Mouse (Mus musculus) lung, postnatal 0 days (tissue): ENCODE results near the gene Cpm. TPM values are rescaled to one million over a fixed set of nuclear protein-coding genes. Genes with fewer than 3 reads are reported as not detected.

Source experiments
- ATAC-seq: fragments of 200-750 bp; cut with Nextera tagmentation; 2 replicates; pipeline ENCODE4 v1.8.0; 2017; ENCODE audit warnings: moderate library complexity
- DNase-seq: peaks from one replicate; pipeline ENCODE4 v3.0.0-alpha.2; 2016; ENCODE audit warnings: low spot score
- H3K27ac ChIP-seq: fragments of 300-500 bp; sonication (generic); 2 replicates; pipeline ENCODE4 v1.5.1; 2014; ENCODE audit warnings: antibody characterized with exemption, mild to moderate bottlenecking, low read length, mixed read lengths
- H3K27me3 ChIP-seq: fragments of 300-500 bp; sonication (generic); replicated peaks from 2 replicates; pipeline ENCODE4 v1.6.1; 2014; ENCODE audit warnings: low read length, mixed read lengths; ENCODE audit not compliant: insufficient read depth
- H3K36me3 ChIP-seq: fragments of 300-500 bp; sonication (generic); 2 replicates; pipeline ENCODE4 v1.6.1; 2014; ENCODE audit warnings: low read length, mixed read lengths; ENCODE audit not compliant: insufficient read depth
- H3K4me1 ChIP-seq: fragments of 300-500 bp; sonication (generic); 2 replicates; pipeline ENCODE4 v1.6.1; 2014; ENCODE audit warnings: antibody characterized with exemption, low read depth, low read length, mixed read lengths; ENCODE audit not compliant: insufficient read depth
- H3K4me2 ChIP-seq: fragments of 300-500 bp; sonication (generic); replicated peaks from 2 replicates; pipeline ENCODE4 v1.6.1; 2014; ENCODE audit warnings: low read depth, mild to moderate bottlenecking, low read length, moderate library complexity, mixed read lengths
- H3K4me3 ChIP-seq: fragments of 300-500 bp; sonication (generic); 2 replicates; pipeline ENCODE4 v1.5.1; 2014; ENCODE audit warnings: low read depth, low read length
- H3K9ac ChIP-seq: fragments of 300-500 bp; sonication (generic); replicated peaks from 2 replicates; pipeline ENCODE4 v1.6.1; 2014; ENCODE audit warnings: low read depth, mild to moderate bottlenecking
- H3K9me3 ChIP-seq: fragments of 300-500 bp; sonication (generic); 2 replicates; pipeline ENCODE4 v1.6.1; 2016; ENCODE audit warnings: low read length, mixed read lengths
- CTCF ChIP-seq: IDR thresholded peaks from 2 replicates; pipeline ENCODE4 v1.5.1; 2016; ENCODE audit warnings: antibody characterized with exemption, mild to moderate bottlenecking
- EP300 ChIP-seq: IDR thresholded peaks from 2 replicates; pipeline ENCODE4 v1.6.1; 2016; ENCODE audit warnings: antibody characterized with exemption, mild to moderate bottlenecking, control low read depth
- WGBS: fragments of 180-500 bp; shearing (Covaris S2); extraction: QIAGEN DNeasy Blood & Tissue Kit; methylation state at CpG from one replicate; pipeline ENCODE4 v1.1.7; 2014; 5-methylcytosine and 5-hydroxymethylcytosine counted together
- polyA plus RNA-seq: library from polyadenylated mRNA; unstranded; fragments of >200 nt; fragmentation: Nextera tagmentation; extraction: Ambion mirVana; gene quantifications from 2 replicates; pipeline ENCODE4 v1.2.1, GENCODE M21; 2015

Cpm gene
- polyA plus RNA-seq, 1 experiment from 2014 or later: 250 TPM

DNA sequence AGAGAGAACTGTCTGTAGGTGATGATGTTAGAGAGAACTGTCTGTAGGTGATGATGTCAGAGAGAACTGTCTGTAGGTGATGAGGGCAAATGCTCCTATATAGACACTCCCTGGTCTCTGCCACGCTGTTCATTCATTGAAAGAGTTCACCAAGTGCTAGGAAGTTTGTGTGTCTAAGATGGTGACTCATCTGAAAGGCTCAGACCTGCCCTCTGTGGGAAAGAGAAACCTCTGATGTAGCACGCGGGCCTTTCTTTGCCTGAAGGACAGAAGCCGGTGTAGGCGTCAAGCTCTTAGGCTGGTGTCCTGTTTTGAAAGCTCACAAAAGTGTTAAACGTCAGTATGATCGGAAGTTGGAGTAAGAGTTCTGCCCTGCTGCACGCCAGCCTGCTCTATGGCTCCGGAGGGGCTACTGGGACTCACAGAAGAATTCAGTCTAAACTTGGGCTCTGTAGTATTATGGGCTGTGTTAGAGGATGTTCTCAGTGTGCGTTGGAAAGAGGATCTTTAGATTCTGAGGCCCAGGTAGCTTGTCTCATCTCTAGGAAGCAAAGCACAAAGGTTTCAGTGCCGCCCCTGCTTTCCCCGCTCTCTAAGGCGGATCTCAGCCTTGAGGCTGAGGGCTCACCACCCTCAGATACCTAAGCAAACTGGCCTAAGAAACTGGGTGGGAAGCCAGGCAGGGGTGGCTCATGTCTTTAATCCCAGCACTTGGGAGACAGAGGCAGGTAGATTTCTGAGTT, 48.4 kb downstream of the Cpm start:
- Histone ChIP-seq H3K4me3 (no peak overlapping the region), H3K9me3 (no peaks in the 10 kb centered on the region), H3K4me1 (peaks cover 5% of the 10 kb centered on the region; the same call in 1 of the 2 replicates), H3K27me3 (no peaks in the 10 kb centered on the region), H3K9ac (no peak overlapping the region), H3K27ac (no peak overlapping the region), H3K36me3 (0 out of 2 replicates have a peak, but pooled peaks cover 4% of the 10 kb centered on the region), H3K4me2 (no peak overlapping the region)
- ATAC-seq (peak; percentile 39; the same call in 1 of the 2 replicates), DNase-seq (peak; percentile 42)
- TF ChIP-seq CTCF (0 out of 2 replicates have a peak, but pooled peaks have one; percentile 33), EP300 (no peak)
- WGBS: 74% methylated on average over 13 of the region's 13 CpGs

GRCm38 (mm10) chr10:117678357-117678756, 49.1 kb downstream of the Cpm start:
- ATAC-seq (no peak), DNase-seq (no peak)
- H3K4me2 ChIP-seq: no peak overlapping the region

DNA sequence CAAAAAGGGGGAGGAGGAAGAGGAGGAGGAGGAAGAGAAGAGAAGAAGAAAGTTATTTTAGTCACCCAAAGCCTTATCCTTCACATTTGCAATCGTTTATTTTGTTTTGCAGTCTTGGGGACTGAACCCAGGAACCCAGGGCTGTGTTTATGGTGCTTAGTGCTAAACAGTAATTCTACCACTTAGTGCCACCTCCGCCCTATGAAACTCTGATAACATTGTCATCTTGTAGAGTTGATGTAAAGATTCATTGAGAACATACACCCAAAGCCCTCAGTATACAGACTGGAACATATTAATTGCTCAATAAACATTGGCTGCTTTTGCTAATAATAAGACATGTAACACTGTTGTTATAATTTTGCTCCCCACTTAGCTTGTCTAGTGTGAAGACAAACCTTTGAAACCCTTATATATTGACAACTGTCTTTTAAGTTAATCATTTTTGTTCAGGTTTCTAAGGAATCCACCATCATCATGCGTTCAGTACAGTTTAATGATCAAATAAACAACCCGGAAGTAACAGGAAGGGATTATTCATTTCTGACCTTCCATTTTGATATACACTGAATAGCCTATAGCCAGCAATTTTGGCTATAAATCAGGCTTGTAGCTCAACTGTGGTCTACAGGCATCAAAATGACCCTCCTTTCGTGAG, 49.9 kb downstream of the Cpm start:
- H3K9ac ChIP-seq: no peak overlapping the region
- H3K4me3 ChIP-seq: no peak overlapping the region
- H3K4me2 ChIP-seq: no peak overlapping the region
- no peak for ATAC-seq
- no peak for DNase-seq
- no peaks in the 10 kb centered on the region for H3K27me3 ChIP-seq
- H3K4me1 ChIP-seq: peaks cover 5% of the 10 kb centered on the region; the same call in 1 of the 2 replicates
- H3K36me3 ChIP-seq: 0 out of 2 replicates have a peak, but pooled peaks cover 4% of the 10 kb centered on the region
- 72% methylated on average over 5 of the region's 5 CpGs for WGBS
- no peak for TF ChIP-seq EP300
- TF ChIP-seq CTCF: no peak
- H3K9me3 ChIP-seq: no peaks in the 10 kb centered on the region
- H3K27ac ChIP-seq: no peak overlapping the region

More at GRCm38 (mm10) chr10:117678357-117678756, 49.1 kb downstream of the Cpm start:
- H3K27ac ChIP-seq: no peak overlapping the region
- TF ChIP-seq CTCF (no peak), EP300 (no peak)
- no peak overlapping the region for H3K4me3 ChIP-seq
- no peaks in the 10 kb centered on the region for H3K27me3 ChIP-seq
- H3K9ac ChIP-seq: no peak overlapping the region
- 0 out of 2 replicates have a peak, but pooled peaks cover 4% of the 10 kb centered on the region for H3K36me3 ChIP-seq
- 53% methylated on average over 5 of the region's 5 CpGs for WGBS
- peaks cover 5% of the 10 kb centered on the region; the same call in 1 of the 2 replicates for H3K4me1 ChIP-seq
- H3K9me3 ChIP-seq: no peaks in the 10 kb centered on the region

GRCm38 (mm10) chr10:117679963-117680473, 50.7 kb downstream of the Cpm start:
- Histone ChIP-seq H3K36me3 (0 out of 2 replicates have a peak, but pooled peaks cover 4% of the 10 kb centered on the region), H3K4me2 (no peak overlapping the region), H3K27ac (no peak overlapping the region), H3K4me3 (no peak overlapping the region), H3K4me1 (peaks cover 5% of the 10 kb centered on the region; the same call in 1 of the 2 replicates), H3K27me3 (no peaks in the 10 kb centered on the region), H3K9me3 (no peaks in the 10 kb centered on the region), H3K9ac (no peak overlapping the region)
- TF ChIP-seq CTCF (no peak), EP300 (no peak)
- whole genome bisulfite sequencing: 93% methylated on average over 14 of the region's 14 CpGs
- ATAC-seq: no peak
- DNase-seq: no peak

- no peak for DNase-seq
- no peaks in the 10 kb centered on the region for H3K9me3 ChIP-seq
- no peak overlapping the region for H3K9ac ChIP-seq
- no peak overlapping the region for H3K4me3 ChIP-seq
- WGBS: 89% methylated on average over 12 of the region's 12 CpGs
- TF ChIP-seq EP300 (no peak), CTCF (no peak)
- no peak for ATAC-seq
- H3K27me3 ChIP-seq: no peaks in the 10 kb centered on the region
- H3K4me1 ChIP-seq: no peaks in the 10 kb centered on the region; the same call in 1 of the 2 replicates
- H3K4me2 ChIP-seq: no peak overlapping the region
- H3K36me3 ChIP-seq: 0 out of 2 replicates have a peak, but pooled peaks cover 4% of the 10 kb centered on the region
- H3K27ac ChIP-seq: no peak overlapping the region
These were observed 51.7 kb downstream of the Cpm start for GRCm38 (mm10) chr10:117680868-117681513.

GRCm38 (mm10) chr10:117681543-117681942, 52.2 kb downstream of the Cpm start:
- H3K9ac ChIP-seq: no peak overlapping the region
- H3K36me3 ChIP-seq: 0 out of 2 replicates have a peak, but pooled peaks cover 4% of the 10 kb centered on the region
- DNase-seq: no peak
- no peak overlapping the region for H3K4me3 ChIP-seq
- no peak overlapping the region for H3K27ac ChIP-seq
- ATAC-seq: no peak
- TF ChIP-seq CTCF (no peak), EP300 (no peak)
- no peak overlapping the region for H3K4me2 ChIP-seq
- H3K9me3 ChIP-seq: no peaks in the 10 kb centered on the region
- no peaks in the 10 kb centered on the region for H3K4me1 ChIP-seq
- no peaks in the 10 kb centered on the region for H3K27me3 ChIP-seq
- 86% methylated on average over 3 of the region's 3 CpGs for WGBS
